Mouse (Mus musculus): ENCODE results near the gene Scand1.
A peak's percentile ranks its signal among the peaks of the same experiment; 100 is the strongest.

The Scand1 gene

GRCm38 (mm10) chr2:156305818-156306217 lies 6.7 kb downstream of the Scand1 start:
- no peak for DNase-seq

GRCm38 (mm10) chr2:156304351-156304750 lies 8.2 kb downstream of the Scand1 start:
- DNase-seq: no peak

GRCm38 (mm10) chr2:156302063-156302462 lies 10.4 kb downstream of the Scand1 start:
- no peak for DNase-seq

GRCm38 (mm10) chr2:156298458-156298857 lies 14.0 kb downstream of the Scand1 start:
- DNase-seq: no peak

- DNase-seq: no peak
These were observed 14.9 kb downstream of the Scand1 start for GRCm38 (mm10) chr2:156297653-156298052.

- no peak for DNase-seq
These were observed 16.3 kb downstream of the Scand1 start for GRCm38 (mm10) chr2:156296190-156296589.

- no peak for DNase-seq
These were observed 16.9 kb downstream of the Scand1 start for GRCm38 (mm10) chr2:156295601-156296063.

GRCm38 (mm10) chr2:156291998-156292397 lies 20.5 kb downstream of the Scand1 start:
- no peak for DNase-seq

- no peak for DNase-seq
These were observed 22.8 kb downstream of the Scand1 start for GRCm38 (mm10) chr2:156289552-156290160.

GRCm38 (mm10) chr2:156288222-156288621 lies 24.3 kb downstream of the Scand1 start:
- DNase-seq: no peak

GRCm38 (mm10) chr2:156286733-156287132 lies 25.8 kb downstream of the Scand1 start:
- DNase-seq: no peak

- DNase-seq: no peak
These were observed 27.3 kb downstream of the Scand1 start for GRCm38 (mm10) chr2:156285161-156285560.

- no peak for DNase-seq
These were observed 31.3 kb downstream of the Scand1 start for GRCm38 (mm10) chr2:156281227-156281626.

- peak; percentile 80 for DNase-seq
These were observed 34.1 kb downstream of the Scand1 start for GRCm38 (mm10) chr2:156278226-156279017.

- no peak for DNase-seq
These were observed 40.0 kb downstream of the Scand1 start for GRCm38 (mm10) chr2:156272553-156272952.

- DNase-seq: no peak
These were observed 44.9 kb downstream of the Scand1 start for GRCm38 (mm10) chr2:156267636-156268035.

GRCm38 (mm10) chr2:156263204-156263893 lies 49.2 kb downstream of the Scand1 start:
- no peak for DNase-seq

Data from right cerebral cortex, postnatal 14 days (tissue).